Mouse (Mus musculus) cerebellum, adult 2 months (tissue): ENCODE measurements at regions not wholly inside any gene's neighbourhood (a gene's known extent, or its start where the extent isn't known, plus 50 kb on each side); places are given as distances from the start of the nearest gene placed in this dataset.

Experiments used
- CTCF ChIP-seq: fragments of 200-500 bp; IDR thresholded peaks from 2 replicates; pipeline ENCODE4 v1.5.1; 2011; ENCODE audit warnings: low read depth, mild to moderate bottlenecking, control low read depth, low read length, moderate library complexity, borderline replicate concordance; ENCODE audit not compliant: insufficient read depth
- POLR2A ChIP-seq: fragments of 200-500 bp; IDR thresholded peaks from 2 replicates; pipeline ENCODE4 v1.6.1; 2011; ENCODE audit warnings: low read length, control low read depth, borderline replicate concordance; ENCODE audit not compliant: insufficient read depth

- TF ChIP-seq POLR2A (no peak), CTCF (no peak)
Observed at GRCm38 (mm10) chr4:127855836-127856235, 114.9 kb downstream of the CK137956 start.
